Mouse (Mus musculus) spleen, embryonic (tissue): ENCODE measurements around the gene Zdhhc25.

ENCODE experiments used
- CTCF ChIA-PET: fragments of 350-600 bp; sonication (Branson Sonifier 250); formaldehyde crosslinking; loops from one replicate; lab custom pipeline; 2022; lab: Charles Lee

Zdhhc25 gene

DNA sequence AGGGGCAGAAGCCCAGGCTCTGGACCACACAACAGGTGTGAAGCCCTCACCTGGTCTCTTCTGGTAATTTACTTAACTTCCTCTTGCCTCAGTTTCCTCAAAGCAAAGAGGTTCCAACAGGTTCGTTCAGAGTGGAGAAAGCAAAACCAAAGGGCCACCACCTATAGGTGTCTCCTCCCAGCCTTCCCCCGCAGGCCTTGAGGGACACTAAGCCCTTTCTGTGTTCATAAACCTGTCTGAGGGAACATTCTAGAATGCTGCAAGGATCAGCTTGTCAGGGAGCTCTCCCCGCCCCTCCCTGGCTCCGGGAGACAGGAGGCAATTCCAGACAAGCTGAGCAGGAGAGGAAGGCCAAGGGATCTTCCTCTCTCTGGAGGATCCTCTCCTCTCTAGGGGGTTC, at the start of gene Zdhhc25:
TSS of gene Zdhhc25 (plus strand) at position 301 of the 400 bp plus-strand sequence.
- CTCF ChIA-PET, result no interaction called here

- CTCF ChIA-PET, result no interaction called here
These were observed 47.2 kb upstream of the Zdhhc25 start for GRCm38 (mm10) chr15:88552852-88553251.

GRCm38 (mm10) chr15:88555476-88555875, 44.6 kb upstream of the Zdhhc25 start:
- CTCF ChIA-PET, result no interaction called here

DNA sequence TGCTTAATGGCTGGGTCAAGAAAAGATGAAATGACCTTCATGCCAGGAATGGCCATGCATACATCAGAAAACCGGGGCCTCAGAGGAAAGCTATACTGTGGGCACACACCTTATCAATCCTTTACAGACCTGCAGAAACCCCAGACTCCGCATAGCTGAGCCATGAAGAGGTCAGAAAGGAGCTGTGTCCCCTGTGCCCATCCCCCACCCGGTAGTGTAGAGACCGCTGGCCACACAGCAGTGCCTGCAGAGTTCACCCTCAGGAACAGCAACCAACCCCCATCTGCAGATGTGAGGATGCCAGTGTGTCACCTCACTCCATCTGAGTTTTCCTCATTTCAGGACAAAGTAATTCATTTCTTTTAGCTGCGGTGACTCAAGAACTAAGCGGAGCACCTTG, 39.5 kb upstream of the Zdhhc25 start:
- CTCF ChIA-PET, result no interaction called here

- CTCF ChIA-PET, result no interaction called here
These were observed 38.9 kb upstream of the Zdhhc25 start for GRCm38 (mm10) chr15:88561058-88561730.

- CTCF ChIA-PET, result no interaction called here
These were observed 34.8 kb upstream of the Zdhhc25 start for GRCm38 (mm10) chr15:88565307-88565706.

GRCm38 (mm10) chr15:88565806-88566205, 34.3 kb upstream of the Zdhhc25 start:
- CTCF ChIA-PET, result no interaction called here

DNA sequence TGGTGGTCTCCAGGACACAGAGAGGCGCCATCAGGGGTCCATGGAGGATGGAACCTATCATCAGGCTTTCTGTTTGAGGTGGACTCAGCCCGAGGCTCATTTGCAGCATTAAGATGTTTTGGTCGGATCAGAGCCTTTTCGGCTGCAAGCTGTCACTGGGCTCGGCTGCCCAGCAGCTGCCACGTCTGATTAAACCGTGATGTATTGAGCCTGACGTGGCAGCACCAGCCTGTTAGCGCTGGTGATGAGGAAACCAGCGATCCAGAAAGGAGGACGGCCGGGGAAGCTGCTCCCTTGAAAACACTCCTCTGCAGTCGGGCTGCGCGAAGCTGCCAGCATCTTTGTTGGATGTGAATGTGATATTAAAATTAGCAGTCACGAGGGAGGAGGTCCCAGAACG, 29.4 kb upstream of the Zdhhc25 start:
- CTCF ChIA-PET, result no interaction called here

- CTCF ChIA-PET, result no interaction called here
These were observed 20.6 kb upstream of the Zdhhc25 start for GRCm38 (mm10) chr15:88579461-88579860.

DNA sequence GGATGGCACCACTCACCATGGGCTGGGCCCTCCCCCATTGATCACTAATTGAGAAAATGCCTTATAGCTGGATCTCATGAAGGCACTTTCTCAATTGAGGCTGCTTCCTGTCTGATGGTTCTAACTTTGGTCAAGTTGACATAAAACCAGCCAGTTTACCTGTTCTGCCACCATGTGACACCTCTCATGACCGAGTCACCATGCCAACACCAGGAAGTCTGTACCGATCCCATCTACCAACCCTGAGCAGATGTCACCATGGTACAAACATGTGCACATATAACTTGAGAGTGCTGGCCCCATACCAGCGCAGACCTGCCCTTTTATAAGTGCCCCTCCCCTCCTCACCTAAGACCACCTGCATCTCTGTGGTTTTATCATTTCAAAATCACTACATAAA, 2.4 kb downstream of the Zdhhc25 start:
- CTCF ChIA-PET, result no interaction called here

GRCm38 (mm10) chr15:88603091-88603732, 3.1 kb downstream of the Zdhhc25 start:
- CTCF ChIA-PET, result no interaction called here

- CTCF ChIA-PET, result no interaction called here
These were observed 3.6 kb downstream of the Zdhhc25 start for GRCm38 (mm10) chr15:88603733-88604119.

- CTCF ChIA-PET, result no interaction called here
These were observed 4.7 kb downstream of the Zdhhc25 start for GRCm38 (mm10) chr15:88604669-88605414.

GRCm38 (mm10) chr15:88605415-88605785, 5.3 kb downstream of the Zdhhc25 start:
- CTCF ChIA-PET, result no interaction called here

GRCm38 (mm10) chr15:88617125-88617524, 17.0 kb downstream of the Zdhhc25 start:
- CTCF ChIA-PET, result no interaction called here

GRCm38 (mm10) chr15:88618008-88618773, 18.1 kb downstream of the Zdhhc25 start:
- CTCF ChIA-PET, result no interaction called here

DNA sequence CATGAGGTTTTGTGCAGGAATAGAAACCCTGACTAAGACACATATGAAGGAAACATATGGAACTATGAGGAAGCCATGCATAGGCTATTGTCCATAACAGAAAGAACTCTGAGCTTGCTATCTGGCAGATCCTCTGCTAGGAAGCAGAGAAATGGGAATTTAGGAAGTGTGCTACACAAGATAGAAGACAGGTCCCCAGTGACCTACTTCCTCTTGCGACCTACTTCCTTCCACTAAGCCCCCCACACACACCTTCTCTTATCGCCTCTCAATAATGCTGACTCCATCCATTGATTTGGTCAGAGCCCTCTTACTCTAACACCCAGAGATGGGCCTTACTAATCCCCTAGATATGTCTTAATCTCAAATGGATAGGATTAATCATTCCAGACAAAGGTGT, 19.9 kb downstream of the Zdhhc25 start:
- CTCF ChIA-PET, result no interaction called here

DNA sequence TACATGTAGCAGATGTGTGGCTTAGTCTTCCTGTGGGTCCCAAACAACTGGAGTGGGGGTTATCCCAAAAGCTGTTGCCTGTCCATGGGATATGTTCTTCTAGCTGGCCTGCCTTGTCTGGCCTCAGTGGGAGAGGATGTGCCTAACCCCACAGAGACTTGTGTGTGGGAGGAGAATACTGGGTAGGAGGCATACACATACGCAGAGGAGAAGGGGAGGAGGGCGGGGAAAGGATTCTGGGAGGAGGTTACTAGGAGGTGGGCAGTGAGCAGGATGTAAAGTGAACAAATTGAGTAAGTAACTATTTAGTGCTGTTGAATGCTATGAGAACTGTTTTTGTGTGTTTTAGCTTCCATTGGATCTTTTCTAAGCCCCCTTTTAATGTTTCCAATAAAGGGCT, 23.8 kb downstream of the Zdhhc25 start:
- CTCF ChIA-PET, result no interaction called here

DNA sequence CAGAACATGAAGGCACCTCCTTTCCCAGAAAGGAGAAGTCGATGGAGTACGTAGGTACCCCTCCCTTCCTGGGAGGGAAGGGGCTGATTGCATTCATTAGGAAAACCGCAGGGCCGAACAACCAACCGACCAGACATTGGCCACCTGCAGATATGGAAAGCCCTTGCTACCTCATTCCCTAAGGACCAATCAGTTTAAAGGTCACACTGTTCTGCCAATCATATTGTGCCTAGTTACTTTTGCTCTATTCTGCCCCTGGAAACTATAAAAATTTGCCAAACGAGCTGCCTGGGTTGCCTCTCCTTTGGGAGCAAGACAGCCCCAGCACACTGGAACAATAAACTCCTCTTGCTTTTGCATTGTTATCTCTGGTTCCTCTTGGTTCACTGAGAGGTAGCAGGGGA, 24.8 kb downstream of the Zdhhc25 start:
- CTCF ChIA-PET, result no interaction called here

DNA sequence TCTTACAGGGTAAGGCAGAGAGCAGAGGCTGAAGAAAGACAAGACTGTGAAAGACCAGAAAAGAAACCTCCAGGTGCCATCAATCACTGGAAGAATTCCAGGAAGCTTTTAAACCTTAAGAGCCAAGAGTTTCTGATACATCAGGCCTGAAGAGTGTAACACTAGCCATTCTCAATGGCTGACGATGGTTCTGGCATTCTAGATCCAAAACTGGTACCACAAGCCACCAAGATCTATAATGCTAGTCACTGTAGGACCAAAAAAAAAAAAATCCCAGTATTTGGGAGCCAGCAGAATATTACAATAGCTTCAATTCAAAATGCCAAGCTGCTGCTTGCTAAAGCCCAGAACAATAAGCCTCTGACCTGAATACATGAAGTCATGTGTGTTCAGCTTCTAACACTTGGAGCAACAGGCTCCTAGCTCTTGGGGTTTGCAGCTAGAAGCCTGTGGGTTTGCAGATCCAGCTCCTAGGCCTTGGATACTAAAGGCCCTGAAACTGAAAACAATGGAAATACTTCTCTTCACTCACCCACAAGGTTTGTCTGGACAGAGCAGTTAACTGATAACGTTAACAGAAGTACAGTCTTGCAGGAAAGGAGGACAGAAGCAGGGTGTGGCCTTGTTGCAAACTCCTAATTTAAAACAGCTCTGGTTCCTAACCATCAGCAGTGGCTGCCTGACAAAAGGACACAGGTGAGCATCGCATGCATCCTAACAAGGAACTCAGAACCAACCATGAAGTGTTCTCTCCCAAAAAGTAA, 25.4 kb downstream of the Zdhhc25 start:
- CTCF ChIA-PET, result no interaction called here

DNA sequence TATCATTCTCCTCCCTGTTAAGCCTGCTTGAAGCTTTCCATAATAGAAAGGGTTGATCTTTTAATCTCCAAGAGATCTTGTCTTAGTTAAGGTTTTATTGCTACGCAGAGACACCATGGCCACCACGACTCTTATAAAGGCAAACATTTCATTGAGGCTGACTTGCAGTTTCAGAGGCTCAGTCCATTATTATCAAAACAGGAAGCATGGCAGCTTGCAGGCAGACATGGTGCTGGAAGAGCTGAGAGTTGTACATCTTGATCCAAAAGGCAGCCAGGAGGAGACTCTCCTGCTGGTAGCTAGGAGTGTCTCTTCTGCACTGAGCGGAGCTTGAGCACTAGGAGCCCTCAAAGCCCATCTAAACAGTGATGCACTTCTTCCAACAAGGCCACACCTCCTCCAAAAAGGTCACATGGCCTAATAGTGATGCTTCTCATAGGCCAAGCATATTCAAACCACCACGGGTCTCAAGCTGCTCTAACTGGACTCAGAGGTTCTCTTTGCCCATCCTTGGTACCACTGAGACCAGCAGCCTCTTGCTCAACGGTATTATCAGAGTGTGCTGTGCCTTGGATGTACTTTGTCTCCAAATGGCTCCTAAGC, 26.9 kb downstream of the Zdhhc25 start:
- CTCF ChIA-PET, result interaction anchor here (0.5 kb wide), 1 partner anchor 108 kb away, joined by 5 read pairs; no protein-coding TSS in a partner anchor
